Mouse (Mus musculus): ENCODE results near the gene Hivep3.

DNA sequence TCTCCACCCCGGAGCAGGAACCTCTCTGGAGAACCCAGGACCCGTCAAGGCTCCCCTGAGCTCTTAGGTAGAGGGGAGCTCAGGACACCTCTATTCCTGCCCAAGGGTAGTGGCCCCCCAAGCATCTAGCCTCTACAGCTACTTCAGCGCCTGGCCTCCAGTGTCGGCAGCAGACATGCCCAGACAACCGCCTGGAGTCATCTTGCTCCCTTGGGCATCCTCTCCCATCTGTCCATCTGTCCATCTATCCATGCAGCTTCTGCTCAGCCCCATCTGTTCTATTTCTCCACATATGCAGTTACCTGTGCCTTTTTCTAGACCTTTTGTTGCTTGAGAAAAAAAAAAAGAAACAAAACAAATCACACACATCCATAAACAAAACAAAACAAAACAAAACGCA lies 400.6 kb downstream of the Hivep3 start:
- TF ChIP-seq POLR2A (IDR thresholded peaks at IDR 0.05; ENCODE audit: control insufficient read depth in 1 of 2, insufficient read depth in 1 of 2, low read depth in 1 of 2, low read length in 2 of 2, poor library complexity in 1 of 2) (no peak), TAL1 (IDR thresholded peaks at IDR 0.05; ENCODE audit: low read length) (no peak), ELF1 (IDR thresholded peaks at IDR 0.05; ENCODE audit: low read depth, low read length) (no peak), CTCF (IDR thresholded peaks at IDR 0.05 in 2 of 3, conservative IDR thresholded peaks at IDR 0.05 in 1 of 3; ENCODE audit: control insufficient read depth in 1 of 3, insufficient read depth in 1 of 3, low read depth in 2 of 3, low read length in 3 of 3, poor library complexity in 1 of 3, severe bottlenecking in 1 of 3) (no peak)

All from MEL (cell line).